Mouse (Mus musculus): ENCODE results near the gene Slirp.

Gene Slirp

DNA sequence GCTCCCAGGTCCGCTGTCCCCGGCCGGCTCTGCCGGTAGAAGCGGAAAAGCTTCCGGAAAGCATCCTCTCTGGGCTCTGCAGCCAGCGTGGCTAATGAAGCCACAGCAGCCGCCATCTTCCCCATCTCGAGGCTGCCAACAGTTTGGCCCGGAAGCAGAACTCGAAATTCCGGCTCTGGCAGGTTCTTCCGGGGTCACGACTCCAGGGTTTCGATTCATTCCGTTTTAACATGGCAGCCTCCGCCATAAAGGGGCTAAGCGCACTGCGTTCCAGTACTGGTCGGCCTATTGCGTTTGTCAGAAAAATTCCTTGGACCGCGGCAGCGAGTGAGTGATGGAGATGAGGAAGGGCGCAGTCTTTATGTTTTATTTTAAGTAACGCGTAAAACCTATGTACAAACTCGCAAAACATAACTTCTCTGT lies at the start of gene Slirp, which contains the start of gene Alkbh1:
Gene Slirp, plus strand, starts transcription at position 197 of the 423 bp plus-strand sequence.
Gene Alkbh1, minus strand, starts transcription at position 318 of the 423 bp plus-strand sequence.
- in situ Hi-C loops (cut with MseI, MboI), result no loop called here

DNA sequence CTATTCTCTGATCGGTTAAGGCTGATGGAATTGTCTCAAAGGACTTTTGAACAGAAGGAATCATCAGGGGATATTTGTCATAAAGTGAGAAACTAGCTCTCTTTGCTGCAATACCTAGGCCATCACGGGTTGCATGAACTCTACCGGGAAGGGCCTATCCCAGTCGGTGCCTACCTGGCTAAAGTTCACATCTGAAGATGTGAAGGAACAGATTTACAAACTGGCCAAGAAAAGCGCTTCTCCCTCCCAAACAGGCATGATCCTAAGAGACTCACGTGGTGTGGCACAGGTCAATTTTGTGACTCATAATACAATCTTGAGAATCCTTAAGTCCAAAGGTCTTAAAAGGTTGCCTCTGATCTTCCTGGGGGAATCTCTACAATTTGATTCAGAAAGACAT lies 49.4 kb upstream of the Slirp start:
- in situ Hi-C loops (cut with MseI, MboI), result no loop called here

DNA sequence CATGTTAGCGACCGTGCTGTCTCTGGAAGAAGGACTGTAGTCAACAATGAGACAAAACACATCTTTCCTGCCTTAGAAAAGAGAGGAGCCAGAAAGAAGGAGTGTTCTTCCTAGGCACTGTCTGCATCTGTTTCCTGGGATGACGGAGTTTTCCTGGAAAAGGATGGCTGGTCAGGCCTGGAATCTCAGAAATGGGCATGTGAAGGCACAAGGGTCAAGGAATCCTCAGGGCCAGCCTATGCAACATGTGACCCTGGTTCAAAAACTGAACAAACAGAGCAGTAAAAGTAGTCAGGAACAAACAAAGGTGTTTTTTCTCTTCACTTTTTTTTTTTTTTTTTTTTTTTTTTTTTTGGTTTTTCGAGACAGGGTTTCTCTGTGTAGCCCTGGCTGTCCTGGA lies 46.6 kb upstream of the Slirp start:
- in situ Hi-C loops (cut with MseI, MboI), result no loop called here

DNA sequence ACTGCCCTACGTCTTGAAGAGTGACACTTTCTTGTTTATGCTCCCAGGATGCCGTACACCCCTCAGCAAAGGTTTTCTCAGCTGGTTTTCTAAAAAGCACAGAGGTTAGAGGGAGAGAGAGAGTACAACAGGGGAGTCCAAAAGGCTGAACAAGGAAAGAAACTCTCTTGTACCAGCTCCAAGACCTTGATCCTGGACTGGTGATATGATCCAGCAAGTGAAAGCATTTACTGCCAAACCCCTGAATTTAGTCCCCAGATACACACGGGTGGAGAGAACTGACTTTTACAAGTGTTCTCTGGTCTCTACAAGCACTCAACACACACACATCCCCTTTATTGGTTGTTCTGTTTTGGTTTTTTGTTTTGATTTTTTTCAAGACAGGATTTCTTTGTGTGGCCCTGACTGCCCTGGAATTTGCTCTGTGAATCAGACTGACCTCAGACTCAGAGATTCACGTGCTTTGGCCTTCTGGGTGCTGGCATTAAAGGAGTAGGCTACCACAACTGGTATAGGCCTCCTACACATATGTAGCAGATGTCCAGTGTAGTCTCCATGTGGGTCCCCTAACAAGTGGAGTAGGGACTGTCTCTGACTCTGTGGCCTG lies 45.8 kb upstream of the Slirp start:
- in situ Hi-C loops (cut with MseI, MboI), result no loop called here

DNA sequence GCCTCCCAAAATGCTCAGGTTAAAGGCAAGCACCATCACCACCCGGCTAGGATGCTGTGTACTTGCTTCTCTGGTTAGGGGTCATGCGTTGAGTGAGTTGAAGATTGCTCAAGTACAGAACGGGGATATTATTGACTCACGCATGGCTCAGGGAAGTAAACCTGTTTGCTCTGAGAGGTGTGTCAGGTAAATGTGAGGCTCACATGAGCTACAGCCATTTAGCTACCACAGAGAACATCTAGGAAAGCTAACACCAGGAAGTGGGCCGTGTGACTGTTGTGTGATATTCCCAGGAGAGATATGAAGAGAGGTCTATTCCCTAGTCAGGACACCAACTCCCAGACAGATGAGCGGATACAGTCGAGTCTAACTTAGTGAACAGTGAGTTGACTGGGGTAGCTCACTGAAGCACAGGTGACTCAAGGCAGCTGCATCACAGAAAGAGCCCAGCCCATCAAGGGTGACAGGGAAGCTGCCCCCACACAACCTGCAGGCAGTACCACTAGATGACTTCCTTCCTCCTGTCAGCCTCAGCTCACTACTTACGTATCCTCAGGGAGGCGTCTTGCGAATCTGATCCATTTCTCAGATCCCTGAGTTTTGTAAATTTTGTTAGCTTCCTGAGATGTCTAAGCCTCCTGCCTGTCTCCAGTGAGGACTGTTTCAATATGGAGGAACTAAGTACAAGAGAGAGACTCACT lies 44.4 kb upstream of the Slirp start:
- in situ Hi-C loops (cut with MseI, MboI), result no loop called here

DNA sequence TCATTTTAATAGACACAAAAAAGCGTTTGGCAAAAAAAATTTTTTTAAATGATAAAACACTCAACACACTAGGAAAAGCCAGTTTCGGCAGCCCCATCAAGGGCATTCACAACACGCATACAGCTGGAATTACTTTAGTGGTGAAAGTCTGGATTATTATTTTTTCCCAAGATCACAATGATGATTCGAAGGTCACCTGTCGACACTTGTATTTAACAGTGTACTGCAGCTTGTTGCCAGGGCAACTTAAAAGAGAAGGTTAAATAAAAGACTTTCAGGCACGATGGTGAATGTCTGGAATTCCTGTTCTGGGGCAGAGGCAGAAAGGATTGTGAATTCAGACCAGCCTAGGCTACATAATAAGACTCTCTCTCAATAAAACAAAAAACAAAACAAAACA lies 41.8 kb upstream of the Slirp start:
- in situ Hi-C loops (cut with MseI, MboI), result no loop called here

DNA sequence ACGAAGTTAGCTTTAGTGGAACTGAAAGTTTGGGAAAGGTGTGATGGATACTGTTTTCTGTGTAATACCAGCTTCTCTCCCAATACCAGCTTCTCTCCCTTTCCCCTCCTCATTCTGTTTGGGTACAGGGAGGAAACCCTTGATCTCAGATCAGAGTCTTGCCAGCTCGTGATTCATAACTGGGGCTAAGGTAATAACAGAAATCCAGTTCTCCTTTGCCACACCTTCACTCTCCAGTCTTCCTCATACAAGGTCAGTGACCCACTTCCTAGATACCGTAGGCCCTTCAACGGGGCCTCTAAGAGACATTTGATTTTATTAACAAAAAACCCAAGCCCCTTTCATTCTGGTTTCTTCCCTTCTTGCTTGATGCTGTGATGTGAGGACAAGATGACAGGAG lies 38.5 kb upstream of the Slirp start:
- in situ Hi-C loops (cut with MseI, MboI), result no loop called here

DNA sequence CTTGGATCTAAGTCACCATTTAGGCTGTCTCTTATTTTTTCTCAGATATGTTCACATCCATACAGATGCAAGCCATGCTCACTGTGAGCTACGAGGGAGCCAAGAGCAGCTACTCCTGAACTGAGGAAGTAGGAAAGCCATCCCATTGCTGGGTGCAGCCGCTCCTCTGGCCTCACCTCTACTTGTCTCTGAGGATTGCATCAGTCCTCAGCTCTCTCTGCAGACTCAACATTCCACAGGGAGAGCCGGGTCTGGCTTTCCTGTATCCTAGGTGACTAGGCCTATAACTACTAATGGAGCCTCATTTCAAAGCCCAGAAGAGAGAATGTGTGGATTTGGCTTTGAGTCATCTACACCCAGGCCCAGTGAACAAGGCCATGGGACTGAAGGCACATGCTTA lies 38.0 kb upstream of the Slirp start:
- in situ Hi-C loops (cut with MseI, MboI), result no loop called here

DNA sequence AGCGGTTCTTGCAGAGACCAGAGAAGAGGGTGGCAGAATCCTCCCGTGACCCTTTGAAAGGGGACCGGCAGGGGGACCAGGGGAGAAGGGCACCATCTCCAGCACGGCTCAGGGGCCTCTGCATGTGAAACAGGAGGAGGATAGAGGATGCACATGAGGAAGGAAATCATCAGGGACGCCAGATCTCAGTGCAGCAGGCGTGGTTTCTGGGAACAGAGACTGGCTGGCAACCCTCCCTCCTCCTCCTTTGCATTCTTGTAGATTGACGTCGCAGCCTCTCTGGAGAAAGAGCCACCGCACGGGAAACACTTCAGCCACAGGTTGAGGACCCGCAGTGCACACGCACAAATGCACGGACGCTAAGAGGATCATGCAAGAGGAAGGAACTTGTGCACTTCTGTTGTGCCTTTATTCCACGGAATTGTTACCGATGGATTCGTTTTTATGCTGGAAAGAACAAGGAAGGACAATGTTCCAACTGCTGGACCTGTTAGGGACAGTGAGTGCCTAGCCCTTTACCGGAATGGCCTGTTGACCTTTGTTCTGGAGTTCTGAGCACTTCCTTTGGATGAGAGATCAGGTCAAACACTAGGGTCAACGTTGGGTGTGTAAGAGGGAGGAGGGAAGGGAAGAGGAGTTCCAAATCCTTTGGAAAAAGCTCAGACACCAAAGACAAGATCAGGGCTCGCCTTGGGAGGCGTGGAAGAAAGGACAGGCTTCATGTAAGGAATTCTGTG lies 35.7 kb upstream of the Slirp start:
- in situ Hi-C loops (cut with MseI, MboI), result no loop called here

DNA sequence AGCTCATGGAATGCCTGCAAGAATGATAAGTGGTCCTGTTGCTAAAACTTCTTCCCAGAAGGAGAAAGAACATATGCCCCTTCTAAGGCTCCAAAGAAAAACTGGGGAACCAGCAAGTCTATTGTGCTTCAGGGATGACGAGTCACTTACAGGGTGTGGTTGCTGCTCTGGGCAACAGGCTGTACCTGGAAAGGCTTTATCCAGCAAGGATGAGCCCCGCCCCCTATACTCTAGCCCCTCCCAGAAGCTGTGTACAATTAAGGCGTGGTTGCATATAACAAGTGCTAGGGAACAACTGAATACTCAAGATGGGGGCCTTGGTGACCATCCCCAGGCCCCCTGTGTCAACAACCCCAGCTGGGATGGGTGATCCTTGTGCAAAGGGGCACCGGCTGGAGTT lies 34.6 kb upstream of the Slirp start:
- in situ Hi-C loops (cut with MseI, MboI), result no loop called here

DNA sequence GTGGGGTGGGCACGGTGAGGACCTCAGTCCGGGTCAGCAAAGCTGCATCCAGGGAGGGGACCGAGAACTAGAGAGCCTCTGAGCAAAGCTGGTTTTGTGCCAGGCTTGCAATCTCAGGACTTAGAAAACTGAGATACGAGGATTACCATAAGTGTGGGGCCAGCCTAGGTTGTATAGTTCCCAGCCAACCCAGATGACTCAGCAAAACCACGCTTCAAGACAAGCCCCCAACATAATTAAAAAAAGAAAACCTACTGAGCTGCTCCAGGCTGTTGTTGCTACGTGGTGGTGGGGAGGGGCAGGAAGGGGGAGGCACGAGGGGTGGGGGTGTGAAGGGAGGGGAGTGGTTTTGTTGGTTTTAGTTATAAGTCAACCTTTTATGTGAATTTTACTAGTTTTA lies 32.7 kb upstream of the Slirp start:
- in situ Hi-C loops (cut with MseI, MboI), result no loop called here

DNA sequence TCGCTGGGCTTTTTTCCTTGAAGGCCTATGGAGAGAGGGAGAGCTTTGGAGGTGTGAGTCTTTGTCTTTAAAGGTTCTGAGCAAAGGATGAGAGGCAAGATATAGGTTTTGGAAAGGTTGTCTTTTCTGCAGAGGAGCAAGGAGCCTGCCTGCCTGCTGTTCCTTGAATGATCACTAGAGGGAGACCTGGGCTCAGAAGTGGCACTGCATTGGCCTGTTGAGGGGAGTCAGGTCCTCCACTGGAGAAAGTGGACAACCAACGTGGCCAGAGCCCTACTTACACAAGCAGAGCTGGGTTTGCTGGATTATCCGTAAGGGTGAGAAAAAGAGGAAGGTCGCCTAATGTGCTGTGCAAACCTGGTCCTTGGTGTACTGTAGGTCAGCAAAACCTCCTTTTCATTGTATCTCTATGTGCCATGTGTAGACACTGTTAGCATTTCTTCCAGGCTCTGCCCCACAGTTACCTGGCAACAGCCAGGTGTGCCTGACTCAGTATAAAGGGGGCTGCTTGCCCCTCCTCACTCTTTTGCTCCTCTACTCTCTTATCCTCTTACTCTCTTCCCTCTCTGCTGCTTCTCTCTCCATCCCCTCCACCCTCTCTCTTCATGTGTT lies 30.4 kb upstream of the Slirp start:
- in situ Hi-C loops (cut with MseI, MboI), result no loop called here

DNA sequence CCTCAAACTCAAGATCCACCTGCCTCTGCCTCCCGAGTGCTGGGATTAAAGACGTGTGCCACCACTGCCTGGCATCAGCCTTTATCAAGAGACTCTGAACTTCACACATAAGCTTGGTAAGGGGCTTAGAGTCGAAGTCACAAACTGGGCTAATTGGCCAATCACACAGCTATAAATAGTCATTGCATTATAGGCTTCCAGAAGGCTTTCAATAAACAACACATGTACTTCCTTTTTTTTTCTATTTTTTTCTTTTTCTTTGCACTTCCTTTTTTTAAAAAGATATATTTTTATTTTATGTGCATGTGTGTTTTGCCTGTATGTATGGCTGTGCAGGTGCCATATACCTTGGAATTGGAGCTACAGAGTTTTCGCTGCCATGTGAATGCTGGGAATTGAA lies 28.3 kb upstream of the Slirp start:
- in situ Hi-C loops (cut with MseI, MboI), result no loop called here

DNA sequence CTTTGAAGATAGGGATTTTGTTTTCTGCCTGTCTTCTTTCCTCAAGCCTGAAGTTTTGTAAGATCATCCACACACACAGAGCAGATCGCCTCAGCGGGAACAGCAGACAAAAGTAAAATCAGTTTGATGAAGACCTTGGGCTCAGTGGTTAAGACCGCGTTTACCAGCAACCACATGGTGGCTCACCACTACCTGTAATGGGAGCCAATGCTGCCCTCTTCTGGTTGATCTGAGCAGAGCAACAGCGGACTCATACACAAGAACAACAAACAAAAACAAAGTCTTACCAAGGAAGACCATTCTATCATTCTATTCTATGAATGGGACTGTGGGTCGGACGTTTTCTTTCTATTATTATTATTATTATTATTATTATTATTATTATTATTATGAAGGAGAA lies 27.0 kb upstream of the Slirp start:
- in situ Hi-C loops (cut with MseI, MboI), result no loop called here

DNA sequence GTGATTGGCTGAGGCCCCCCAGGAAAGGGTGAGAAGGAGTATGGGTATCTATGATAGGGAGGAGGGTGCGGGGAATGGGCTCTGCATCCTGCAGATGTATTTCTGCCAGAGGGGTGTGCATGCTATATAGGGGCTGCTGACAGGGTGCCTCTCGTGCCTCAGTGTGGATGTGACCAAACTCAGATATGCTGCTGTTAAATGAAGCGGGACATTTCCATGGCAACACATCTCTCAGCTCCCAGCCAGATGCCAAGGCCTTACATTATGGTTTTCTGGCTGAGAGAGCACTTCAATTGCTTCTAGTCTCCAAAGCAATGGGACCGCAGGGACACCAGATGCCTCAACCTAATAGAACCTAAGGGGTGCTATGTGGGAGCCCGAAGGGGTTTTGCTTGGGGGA lies 24.8 kb upstream of the Slirp start:
- in situ Hi-C loops (cut with MseI, MboI), result no loop called here

DNA sequence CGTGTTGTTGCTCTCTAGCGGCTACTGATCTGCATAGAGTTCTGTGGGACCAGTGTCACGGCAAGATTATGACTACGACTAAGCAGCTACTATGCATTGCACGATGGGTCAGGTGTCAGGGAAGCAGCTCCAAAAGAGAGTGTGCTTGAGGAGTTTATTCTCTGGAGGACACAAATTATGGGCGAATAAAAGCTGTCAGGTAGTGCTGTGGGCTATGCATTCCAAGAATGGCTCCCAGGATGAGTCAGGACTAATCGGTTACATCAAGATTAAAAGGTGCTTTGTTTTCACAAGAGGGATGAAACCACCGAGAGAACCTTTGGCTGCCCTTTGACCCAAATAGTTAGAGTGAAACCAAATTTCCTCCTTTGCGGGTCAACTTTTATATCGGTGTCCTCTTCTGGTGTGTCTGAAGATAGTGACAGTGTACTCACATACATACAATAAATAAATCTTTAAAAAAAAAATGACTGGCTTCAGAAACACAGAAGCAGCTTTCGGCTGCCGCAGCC lies 23.7 kb upstream of the Slirp start:
- in situ Hi-C loops (cut with MseI, MboI), result no loop called here

DNA sequence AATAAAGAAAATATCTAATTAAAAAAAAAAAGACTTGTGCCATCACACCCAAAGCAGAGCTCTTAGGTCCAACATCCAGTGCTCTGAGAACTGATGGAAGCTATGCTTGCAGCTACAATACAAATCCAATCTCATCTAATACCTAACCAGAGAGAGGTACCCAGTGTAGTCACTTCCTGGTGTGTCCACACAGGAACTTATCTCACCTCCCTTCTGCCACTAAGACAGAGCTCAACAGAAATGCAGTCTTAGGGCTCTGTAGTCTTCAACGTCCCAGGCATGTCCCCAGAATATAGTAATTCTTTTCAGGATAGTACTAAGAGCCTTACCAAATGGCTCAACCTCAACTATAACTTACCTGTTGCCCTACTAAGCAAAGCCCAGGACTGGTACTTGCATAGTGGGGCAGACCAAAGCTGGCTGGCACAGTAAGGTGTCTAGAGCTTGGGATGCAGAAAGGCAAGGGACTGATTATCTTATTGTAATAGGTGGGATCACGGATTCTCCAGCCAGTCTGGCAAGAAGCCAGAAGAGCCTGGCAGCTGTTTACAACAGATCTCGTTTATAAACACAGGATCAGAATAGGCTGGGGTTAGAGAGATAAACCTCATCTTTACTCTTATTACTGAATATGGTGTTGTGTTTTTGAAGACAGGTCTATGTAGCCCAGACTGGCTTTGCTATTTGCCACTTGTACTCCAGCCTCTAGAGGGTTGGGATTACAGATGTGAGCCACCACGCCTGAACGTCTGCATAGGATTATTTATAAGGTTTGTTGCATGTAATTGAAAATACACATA lies 21.8 kb upstream of the Slirp start:
- in situ Hi-C loops (cut with MseI, MboI), result no loop called here

DNA sequence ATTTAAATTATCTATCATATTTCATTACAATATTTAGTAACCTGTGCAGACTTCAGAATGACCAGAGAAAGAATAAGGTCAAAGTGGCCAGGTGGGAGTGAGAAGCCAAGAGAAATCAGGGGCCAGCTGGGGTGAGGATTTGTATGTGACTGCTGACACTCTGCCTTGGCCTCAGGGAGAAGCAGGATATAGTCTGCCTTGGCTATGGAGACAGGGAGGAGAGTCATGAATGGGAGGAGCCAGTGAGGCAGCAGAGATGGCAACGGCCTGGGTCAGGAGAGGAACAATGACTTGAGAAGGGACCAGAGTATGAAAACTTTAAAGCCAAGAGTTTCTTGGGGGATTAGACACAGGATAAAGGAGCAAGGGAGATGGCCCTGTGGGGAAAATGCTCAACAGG lies 20.0 kb upstream of the Slirp start:
- in situ Hi-C loops (cut with MseI, MboI), result no loop called here

DNA sequence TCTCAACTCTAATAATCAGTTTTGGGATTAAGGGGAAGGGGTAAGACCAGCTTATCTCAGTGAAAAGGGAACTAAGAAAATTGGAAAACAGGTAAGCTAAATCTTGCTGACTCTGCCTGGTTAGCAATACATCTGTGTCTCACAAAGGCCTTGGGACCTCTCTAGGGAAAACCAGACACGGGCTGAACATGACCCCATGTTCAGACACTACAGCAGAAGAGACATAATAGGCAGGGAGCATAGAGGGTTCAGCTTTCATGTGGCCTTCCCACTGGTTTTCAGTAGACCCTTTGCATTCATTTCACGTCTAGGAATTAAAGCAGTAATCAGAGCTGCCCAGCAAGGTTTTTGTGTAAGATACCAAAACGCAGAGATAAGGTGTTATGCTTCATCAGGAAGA lies 19.2 kb upstream of the Slirp start:
- in situ Hi-C loops (cut with MseI, MboI), result no loop called here

DNA sequence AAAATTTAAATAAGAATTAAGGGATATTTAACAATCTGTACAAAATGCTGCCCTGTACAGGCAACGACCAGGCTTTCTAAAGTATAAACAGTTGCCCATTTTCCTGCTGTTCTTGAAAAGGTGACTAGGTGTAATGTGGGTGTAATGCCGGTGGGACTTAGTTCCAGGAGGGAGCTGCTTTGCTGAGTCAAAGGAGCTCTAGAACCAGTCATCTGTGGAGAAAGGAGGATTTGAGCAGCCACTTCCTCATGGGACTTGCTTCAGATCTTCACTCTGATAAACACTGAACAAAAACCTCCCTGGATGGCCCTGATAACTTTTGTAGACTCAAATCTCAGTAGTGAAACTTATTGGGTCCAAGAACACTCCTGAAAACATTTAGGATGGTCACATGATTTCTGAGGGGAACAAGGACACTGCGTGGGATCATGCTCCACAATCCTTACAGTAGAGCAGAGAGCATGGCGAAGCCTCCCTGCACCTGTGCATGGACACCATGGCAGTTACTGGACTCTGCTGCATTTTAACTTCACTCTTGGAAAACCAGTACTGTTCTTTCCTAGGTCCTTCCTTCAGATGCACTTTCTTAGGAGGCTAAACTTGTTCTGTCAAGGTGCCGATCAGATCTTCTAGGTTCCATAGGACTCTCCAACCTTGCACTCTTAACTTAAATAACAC lies 17.2 kb upstream of the Slirp start:
- in situ Hi-C loops (cut with MseI, MboI), result no loop called here

DNA sequence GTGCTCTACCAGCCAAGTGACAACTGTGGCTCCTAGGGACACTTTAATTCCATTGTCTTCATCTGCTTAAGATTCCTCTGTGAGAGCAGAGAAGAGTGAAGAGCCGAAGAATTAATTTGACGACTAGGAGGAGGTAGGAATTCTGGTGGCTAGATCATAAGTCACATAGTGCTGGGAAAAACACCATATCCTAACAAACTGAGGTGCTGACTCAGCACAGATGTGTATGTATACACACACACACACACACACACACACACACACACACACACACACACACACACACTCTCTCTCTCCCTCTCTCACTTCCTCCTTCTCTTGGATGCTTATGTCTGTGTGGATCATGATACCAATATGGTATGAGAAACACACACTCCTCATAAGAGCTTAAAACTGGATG lies 15.4 kb upstream of the Slirp start:
- in situ Hi-C loops (cut with MseI, MboI), result no loop called here
